Mouse (Mus musculus): ENCODE data around the gene Neu3.

Neu3 gene

GRCm38 (mm10) chr7:99796471-99796870 lies 31.7 kb downstream of the Neu3 start:
- in situ Hi-C loops (cut with MboI), result loop anchor here (10.0 kb wide), 1 partner anchor 132 kb away; no protein-coding TSS in a partner anchor

- in situ Hi-C loops (cut with MboI), result loop anchor here (10.0 kb wide), 1 partner anchor 131 kb away; no protein-coding TSS in a partner anchor
Observed at GRCm38 (mm10) chr7:99795192-99795981, 32.8 kb downstream of the Neu3 start.

- in situ Hi-C loops (cut with MboI), result loop anchor here (10.0 kb wide), 1 partner anchor 129 kb away; no protein-coding TSS in a partner anchor
Observed at GRCm38 (mm10) chr7:99794096-99794495, 34.1 kb downstream of the Neu3 start.

GRCm38 (mm10) chr7:99790816-99791215 lies 37.4 kb downstream of the Neu3 start:
- in situ Hi-C loops (cut with MboI), result loop anchor here (10.0 kb wide), 1 partner anchor 126 kb away; no protein-coding TSS in a partner anchor

GRCm38 (mm10) chr7:99788563-99788962 lies 39.7 kb downstream of the Neu3 start:
- in situ Hi-C loops (cut with MboI), result no loop called here

GRCm38 (mm10) chr7:99787935-99788334 lies 40.3 kb downstream of the Neu3 start:
- in situ Hi-C loops (cut with MboI), result no loop called here

- in situ Hi-C loops (cut with MboI), result no loop called here
Observed at GRCm38 (mm10) chr7:99786774-99787173, 41.4 kb downstream of the Neu3 start.

GRCm38 (mm10) chr7:99785553-99785952 lies 42.7 kb downstream of the Neu3 start:
- in situ Hi-C loops (cut with MboI), result no loop called here

- in situ Hi-C loops (cut with MboI), result no loop called here
Observed at GRCm38 (mm10) chr7:99783421-99783820, 44.8 kb downstream of the Neu3 start.

GRCm38 (mm10) chr7:99781916-99782315 lies 46.3 kb downstream of the Neu3 start:
- in situ Hi-C loops (cut with MboI), result no loop called here

- in situ Hi-C loops (cut with MboI), result no loop called here
Observed at GRCm38 (mm10) chr7:99781385-99781784, 46.8 kb downstream of the Neu3 start.

GRCm38 (mm10) chr7:99763207-99763606 lies 65.0 kb downstream of the Neu3 start, which contains the start of gene Olfr521:
Olfr521 (plus strand) TSS chr7:99763507.
- in situ Hi-C loops (cut with MboI), result no loop called here

Measured in mature B cell (primary cell).